Mouse (Mus musculus) thymus, adult 18-20 months (tissue): Measurements from ENCODE around the gene Mtmr12.

Experiments used
- DNase-seq, 2 experiments: peaks; one replicate each; pipeline ENCODE4 v3.0.0; 2022; ENCODE audit warnings: mixed read lengths in 2 of 2

Mtmr12 gene

GRCm38 (mm10) chr15:12284794-12285534 is 80.1 kb downstream of the Mtmr12 start:
- DNase-seq: no peak

GRCm38 (mm10) chr15:12285535-12285809 is 80.6 kb downstream of the Mtmr12 start:
- DNase-seq: no peak

- no peak for DNase-seq
Measured at GRCm38 (mm10) chr15:12290330-12290729, 85.5 kb downstream of the Mtmr12 start.

- no peak for DNase-seq
Measured at GRCm38 (mm10) chr15:12291757-12292156, 86.9 kb downstream of the Mtmr12 start.

GRCm38 (mm10) chr15:12296228-12296627 is 91.4 kb downstream of the Mtmr12 start:
- DNase-seq: no peak

- DNase-seq: no peak
Measured at GRCm38 (mm10) chr15:12298231-12298737, 93.5 kb downstream of the Mtmr12 start.

GRCm38 (mm10) chr15:12301771-12302170 is 96.9 kb downstream of the Mtmr12 start:
- no peak for DNase-seq

GRCm38 (mm10) chr15:12306188-12307071 is 101.6 kb downstream of the Mtmr12 start:
- no peak for DNase-seq

GRCm38 (mm10) chr15:12307114-12307513 is 102.3 kb downstream of the Mtmr12 start:
- no peak for DNase-seq

GRCm38 (mm10) chr15:12308539-12308938 is 103.7 kb downstream of the Mtmr12 start:
- no peak for DNase-seq

- DNase-seq: no peak
Measured at GRCm38 (mm10) chr15:12310676-12311075, 105.8 kb downstream of the Mtmr12 start.

- DNase-seq: no peak
Measured at GRCm38 (mm10) chr15:12311465-12311864, 106.6 kb downstream of the Mtmr12 start.

- no peak for DNase-seq
Measured at GRCm38 (mm10) chr15:12313255-12313654, 108.4 kb downstream of the Mtmr12 start.

- no peak for DNase-seq
Measured at GRCm38 (mm10) chr15:12314584-12314983, 109.8 kb downstream of the Mtmr12 start.

- DNase-seq: no peak
Measured at GRCm38 (mm10) chr15:12315996-12316395, 111.2 kb downstream of the Mtmr12 start.

GRCm38 (mm10) chr15:12317290-12317689 is 112.5 kb downstream of the Mtmr12 start:
- no peak for DNase-seq

- no peak for DNase-seq
Measured at GRCm38 (mm10) chr15:12318451-12318850, 113.6 kb downstream of the Mtmr12 start.

- no peak for DNase-seq
Measured at GRCm38 (mm10) chr15:12319889-12320288, 115.1 kb downstream of the Mtmr12 start.

GRCm38 (mm10) chr15:12320441-12321090 is 115.7 kb downstream of the Mtmr12 start:
- DNase-seq: no peak

GRCm38 (mm10) chr15:12321091-12321787 is 116.4 kb downstream of the Mtmr12 start, which contains the start of gene Golph3:
TSS of gene Golph3 (plus strand) at chr15:12321450.
- peak; percentile 85 to 86 for DNase-seq

GRCm38 (mm10) chr15:12321788-12322621 is 117.2 kb downstream of the Mtmr12 start, which contains the start of gene 1810049J17Rik:
TSS of gene 1810049J17Rik (minus strand) at chr15:12321899.
- peak; percentile 38 to 41 for DNase-seq
